Mouse (Mus musculus) myocyte (in vitro differentiated cells): ENCODE measurements around the gene Cd300lb. TPM values are rescaled to one million over a fixed set of nuclear protein-coding genes. Genes with fewer than 3 reads are reported as not detected.

ENCODE experiments used
- H3K27me3 ChIP-seq: one replicate; pipeline ENCODE4 v1.6.1; 2011; ENCODE audit not compliant: control insufficient read depth, insufficient read depth, insufficient read length
- H3K36me3 ChIP-seq: one replicate; pipeline ENCODE4 v1.6.1; 2011; ENCODE audit not compliant: control insufficient read depth, insufficient read depth
- H3K4me2 ChIP-seq: one replicate; pipeline ENCODE4 v1.6.1; 2011; ENCODE audit warnings: low read depth, control low read depth
- H3K4me3 ChIP-seq: one replicate; pipeline ENCODE4 v1.5.1; 2011; ENCODE audit warnings: mild to moderate bottlenecking, control low read depth, moderate library complexity
- H3K79me2 ChIP-seq: one replicate; pipeline ENCODE4 v1.6.1; 2011; ENCODE audit not compliant: control insufficient read depth, insufficient read depth
- H3ac ChIP-seq: one replicate; pipeline ENCODE4 v1.6.1; 2011; ENCODE audit not compliant: control insufficient read depth, insufficient read length
- E2F4 ChIP-seq: IDR thresholded peaks from one replicate; pipeline ENCODE4 v1.6.1; 2011; ENCODE audit warnings: mild to moderate bottlenecking, control low read depth, moderate library complexity; ENCODE audit not compliant: insufficient read depth
- MAX ChIP-seq: IDR thresholded peaks from one replicate; pipeline ENCODE4 v1.6.1; 2011; ENCODE audit warnings: low read depth, mild to moderate bottlenecking, control low read depth
- MYOD1 ChIP-seq, 3 experiments: IDR thresholded peaks; one replicate each; pipeline ENCODE4 v1.6.1; 2011; ENCODE audit warnings: control low read depth in 2 of 3, low read depth in 2 of 3, mild to moderate bottlenecking in 2 of 3, moderate library complexity in 1 of 3; ENCODE audit not compliant: insufficient read length in 2 of 3, control insufficient read depth in 1 of 3
- MYOG ChIP-seq, 3 experiments: IDR thresholded peaks; one replicate each; pipeline ENCODE4 v1.6.1; 2011; ENCODE audit warnings: control low read depth in 2 of 3, low read depth in 2 of 3, mild to moderate bottlenecking in 2 of 3; ENCODE audit not compliant: insufficient read length in 2 of 3, control insufficient read depth in 1 of 3, insufficient read depth in 1 of 3
- POLR2A ChIP-seq: IDR thresholded peaks from one replicate; pipeline ENCODE4 v1.6.1; 2011; ENCODE audit warnings: low read depth, mild to moderate bottlenecking, control low read depth, moderate library complexity; ENCODE audit not compliant: insufficient read length
- POLR2AphosphoS2 ChIP-seq: IDR thresholded peaks from one replicate; pipeline ENCODE4 v1.6.1; 2011; ENCODE audit warnings: low read depth, control low read depth; ENCODE audit not compliant: insufficient read length
- REST ChIP-seq: IDR thresholded peaks from one replicate; pipeline ENCODE4 v1.6.1; 2011; ENCODE audit warnings: mild to moderate bottlenecking, control low read depth, moderate library complexity; ENCODE audit not compliant: insufficient read depth, insufficient read length
- SRF ChIP-seq: IDR thresholded peaks from one replicate; pipeline ENCODE4 v1.6.1; 2011; ENCODE audit warnings: low read depth; ENCODE audit not compliant: control insufficient read depth, insufficient read length
- TCF12 ChIP-seq: IDR thresholded peaks from one replicate; pipeline ENCODE4 v1.6.1; 2011; ENCODE audit warnings: mild to moderate bottlenecking, control low read depth; ENCODE audit not compliant: poor library complexity, insufficient read depth, severe bottlenecking
- TCF3 ChIP-seq: IDR thresholded peaks from one replicate; pipeline ENCODE4 v1.6.1; 2011; ENCODE audit warnings: low read depth, control low read depth; ENCODE audit not compliant: insufficient read length
- USF1 ChIP-seq: IDR thresholded peaks from one replicate; pipeline ENCODE4 v1.6.1; 2011; ENCODE audit warnings: low read depth, mild to moderate bottlenecking, control low read depth, moderate library complexity
- polyA plus RNA-seq: library from polyadenylated mRNA; unstranded; fragments of >200 nt; fragmentation: generic; extraction: Trizol; gene quantifications from one replicate; pipeline ENCODE4 v1.2.1, GENCODE M21; 2012; ENCODE audit warnings: missing spikeins

Cd300lb gene
- polyA plus RNA-seq, 1 experiment = 0.11 TPM

- H3K4me3 ChIP-seq = no peak overlapping the region
- TF ChIP-seq USF1 (no peak), POLR2AphosphoS2 (peak; percentile 72), MYOG (IDR thresholded peaks at IDR 0.05; ENCODE audit: control insufficient read depth in 1 of 3, insufficient read depth in 1 of 3, insufficient read length in 2 of 3, low read depth in 2 of 3) (no peak), POLR2A (no peak), TCF3 (no peak), E2F4 (no peak)
- no peaks in the 10 kb centered on the region for H3K36me3 ChIP-seq
- H3K27me3 ChIP-seq = no peaks in the 10 kb centered on the region
- no peak overlapping the region for H3K4me2 ChIP-seq
- H3K79me2 ChIP-seq = no peaks in the 10 kb centered on the region
- H3ac ChIP-seq = no peak overlapping the region
Measured at GRCm38 (mm10) chr11:114874226-114875145, 59.7 kb downstream of the Cd300lb start.

DNA sequence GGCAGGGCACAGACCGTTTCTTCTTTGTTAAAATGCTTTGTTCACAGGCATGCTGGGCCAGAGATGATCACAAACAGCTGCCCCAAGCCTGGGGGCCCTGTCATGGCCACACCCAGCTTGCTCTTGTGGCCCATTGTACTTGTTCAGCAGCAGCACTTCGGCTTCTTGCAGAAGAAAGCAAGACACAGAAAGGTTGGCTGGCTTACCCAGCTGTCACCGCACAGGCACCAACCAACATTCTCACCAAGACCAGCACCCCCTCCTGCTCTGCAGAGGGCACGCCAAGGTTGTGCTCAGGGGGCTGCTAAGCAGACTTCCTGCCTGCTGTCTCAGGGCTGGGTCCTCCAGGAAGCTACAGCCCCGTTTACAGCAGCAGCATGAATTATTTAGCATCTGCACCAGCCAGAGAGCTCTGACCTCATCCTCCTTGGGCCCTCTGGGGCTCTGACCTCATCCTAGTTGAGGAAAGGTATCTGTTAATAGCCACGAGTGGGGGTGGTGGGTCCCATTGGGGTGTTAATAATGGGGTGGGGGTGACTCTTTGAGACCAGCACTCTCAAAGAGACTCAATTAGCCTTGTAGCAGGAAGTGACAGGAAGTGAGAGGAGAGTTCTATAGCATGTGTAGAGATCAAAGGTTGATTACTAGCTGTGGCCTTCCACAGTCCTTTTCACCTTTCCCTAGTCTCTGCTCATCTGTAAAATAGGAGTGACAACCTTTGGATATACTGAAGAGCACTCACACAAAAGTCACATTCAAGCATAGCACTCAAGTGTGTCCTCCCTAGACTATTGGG lies 61.0 kb downstream of the Cd300lb start:
- Histone ChIP-seq H3ac (no peak overlapping the region), H3K4me3 (no peak overlapping the region), H3K27me3 (no peaks in the 10 kb centered on the region), H3K79me2 (no peaks in the 10 kb centered on the region), H3K36me3 (no peaks in the 10 kb centered on the region), H3K4me2 (peak overlapping the region; percentile 18)
- TF ChIP-seq TCF12 (peak; percentile 53), SRF (no peak), MAX (no peak), MYOG (IDR thresholded peaks at IDR 0.05; ENCODE audit: control insufficient read depth in 1 of 3, insufficient read depth in 1 of 3, insufficient read length in 2 of 3, low read depth in 2 of 3) (peak; percentile 39 to 86 (median 41)), REST (no peak), MYOD1 (IDR thresholded peaks at IDR 0.05; ENCODE audit: control insufficient read depth in 1 of 3, insufficient read length in 2 of 3, low read depth in 2 of 3) (peak; percentile 65 to 82 (median 67))

Other genes starting within 250 kb of the Cd300lb start
- 1.00 TPM for gene Dnaic2, start 207.0 kb downstream of the Cd300lb start, polyA plus RNA-seq
- 5.4 TPM for gene Kif19a, start 169.0 kb downstream of the Cd300lb start, polyA plus RNA-seq
- gene Btbd17, start 138.4 kb downstream of the Cd300lb start, polyA plus RNA-seq = 34.0 TPM
- gene Gpr142, start 135.5 kb downstream of the Cd300lb start, polyA plus RNA-seq = 0.07 TPM
- gene Gprc5c, start 83.2 kb downstream of the Cd300lb start, polyA plus RNA-seq = 172 TPM
- gene Cd300a, start 44.3 kb downstream of the Cd300lb start, polyA plus RNA-seq = 0.40 TPM
- gene Cd300c, start 34.8 kb upstream of the Cd300lb start, polyA plus RNA-seq = not detected
- not detected for gene Cd300ld, start 55.5 kb upstream of the Cd300lb start, polyA plus RNA-seq
- not detected for gene Cd300c2, start 67.5 kb upstream of the Cd300lb start, polyA plus RNA-seq
- gene Cd300ld2, start 81.8 kb upstream of the Cd300lb start, polyA plus RNA-seq = not detected
- not detected for gene Cd300ld4, start 92.6 kb upstream of the Cd300lb start, polyA plus RNA-seq
- gene Cd300ld5, start 103.4 kb upstream of the Cd300lb start, polyA plus RNA-seq = 0.16 TPM
- not detected for gene Cd300ld3, start 114.0 kb upstream of the Cd300lb start, polyA plus RNA-seq
- not detected for gene Cd300e, start 127.8 kb upstream of the Cd300lb start, polyA plus RNA-seq
- 0.02 TPM for gene Rab37, start 157.0 kb upstream of the Cd300lb start, polyA plus RNA-seq
- not detected for gene Cd300lf, start 199.6 kb upstream of the Cd300lb start, polyA plus RNA-seq
- 16.1 TPM for gene Slc9a3r1, start 229.0 kb upstream of the Cd300lb start, polyA plus RNA-seq